Mouse (Mus musculus) Patski (cell line): ENCODE measurements around the gene Atxn1l. TPM values are rescaled to one million over a fixed set of nuclear protein-coding genes. Genes with fewer than 3 reads are reported as not detected.

ENCODE experiments used
- ATAC-seq: fragments of 100-300 bp; one replicate; pipeline ENCODE4 v1.8.0; 2021
- CTCF ChIA-PET: fragments of 350-600 bp; sonication (Branson Sonifier 250); formaldehyde crosslinking; loops from one replicate; lab custom pipeline; 2022; ENCODE audit warnings: inconsistent platforms; lab: Charles Lee
- POLR2A ChIA-PET: fragments of 350-600 bp; sonication (Branson Sonifier 250); formaldehyde crosslinking; loops from one replicate; lab custom pipeline; 2022; ENCODE audit warnings: antibody characterized with exemption, inconsistent platforms; lab: Charles Lee
- DNase-seq: peaks from one replicate; pipeline ENCODE4 v3.0.0-alpha.2; 2011; ENCODE audit warnings: low read depth, low spot score
- H3K27me3 ChIP-seq: fragments of 371-371 bp; one replicate; pipeline ENCODE4 v1.5.1; 2021
- CTCF ChIP-seq: fragments of 100-300 bp; IDR thresholded peaks from one replicate; pipeline ENCODE4 v1.5.1; 2021
- in situ Hi-C: fragments of 300-500 bp; cut with MboI; formaldehyde crosslinking; loops from 3 replicates; pipeline ENCODE4 v1.11.1; 2018; ENCODE audit warnings: low pct_unique_long_range_greater_than_20kb, mixed read lengths
- polyA plus RNA-seq: library from polyadenylated mRNA; unstranded; gene quantifications from one replicate; pipeline ENCODE4 v1.2.3, GENCODE M21; 2021

Gene Atxn1l
- polyA plus RNA-seq: 40.5 TPM

DNA sequence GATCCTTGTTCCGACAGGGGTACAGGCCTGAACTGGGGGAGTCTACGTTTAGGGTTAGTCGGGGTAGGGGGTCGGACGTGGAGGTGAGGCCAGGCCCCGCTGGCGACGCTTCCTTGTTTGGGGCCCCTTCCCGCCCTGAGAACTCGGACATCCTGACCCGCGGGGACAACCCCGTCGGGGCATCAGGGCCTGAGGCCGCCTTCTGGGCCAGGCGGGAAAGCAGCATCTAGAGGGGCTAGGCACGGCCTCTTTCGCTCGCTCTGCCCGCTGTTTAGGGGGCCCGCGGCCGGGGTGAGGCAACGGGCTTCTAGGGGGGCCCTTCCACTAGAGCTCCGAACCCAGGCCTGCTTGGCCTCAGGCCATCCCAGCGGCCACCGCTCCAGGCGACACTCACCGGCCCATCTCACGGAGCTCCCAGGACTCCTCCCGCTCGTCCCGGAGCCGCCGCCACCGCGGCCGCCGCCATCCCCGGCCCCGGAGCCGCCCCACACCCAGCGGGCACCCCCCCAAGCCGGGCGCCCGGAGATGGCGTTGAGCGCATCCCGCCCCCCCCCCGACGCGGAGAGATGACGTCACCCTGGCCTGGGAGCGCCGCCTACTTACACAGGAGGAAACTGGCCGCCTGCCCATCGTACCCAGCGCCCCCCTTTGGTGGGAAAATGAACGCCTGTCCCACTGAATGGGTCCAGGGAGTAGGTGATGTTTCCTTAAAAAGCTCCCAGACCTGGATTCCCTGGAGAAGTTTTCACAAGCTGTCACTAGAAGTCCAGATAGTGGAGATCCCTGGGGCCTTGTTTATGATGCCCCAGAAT lies at the start of gene Atxn1l:
Gene Atxn1l, minus strand, starts transcription at position 503 of the 812 bp plus-strand sequence.
- in situ Hi-C loops: no loop called here
- no peak for DNase-seq

GRCm38 (mm10) chr8:109780548-109780947 lies 43.0 kb upstream of the Atxn1l start:
- DNase-seq (no peak), ATAC-seq (no peak)
- CTCF ChIA-PET: interaction anchor here (1.3 to 2.0 kb wide), 5 partner anchors 18 to 44 kb away, joined by 3 to 5 read pairs (median 5); no protein-coding TSS in a partner anchor
- in situ Hi-C loops: no loop called here
- no peak for TF ChIP-seq CTCF
- POLR2A ChIA-PET: interaction anchor here (3.1 kb wide), 1 partner anchor 19 kb away, joined by 12 read pairs; no protein-coding TSS in a partner anchor
- no peaks in the 10 kb centered on the region for H3K27me3 ChIP-seq

More for the DNA sequence above, at the start of gene Atxn1l:
- CTCF ChIA-PET: interaction anchor here (0.8 to 4.9 kb wide), 7 partner anchors 9 to 70 kb away, joined by 3 to 25 read pairs (median 6); no protein-coding TSS in a partner anchor
- H3K27me3 ChIP-seq: no peaks in the 10 kb centered on the region
- POLR2A ChIA-PET: interaction anchor here (0.6 to 1.3 kb wide), 7 partner anchors 9 to 73 kb away, joined by 3 to 9 read pairs (median 6); partner anchors contain the start of gene Zfp821
- ATAC-seq: peak; percentile 58
- no peak for TF ChIP-seq CTCF

DNA sequence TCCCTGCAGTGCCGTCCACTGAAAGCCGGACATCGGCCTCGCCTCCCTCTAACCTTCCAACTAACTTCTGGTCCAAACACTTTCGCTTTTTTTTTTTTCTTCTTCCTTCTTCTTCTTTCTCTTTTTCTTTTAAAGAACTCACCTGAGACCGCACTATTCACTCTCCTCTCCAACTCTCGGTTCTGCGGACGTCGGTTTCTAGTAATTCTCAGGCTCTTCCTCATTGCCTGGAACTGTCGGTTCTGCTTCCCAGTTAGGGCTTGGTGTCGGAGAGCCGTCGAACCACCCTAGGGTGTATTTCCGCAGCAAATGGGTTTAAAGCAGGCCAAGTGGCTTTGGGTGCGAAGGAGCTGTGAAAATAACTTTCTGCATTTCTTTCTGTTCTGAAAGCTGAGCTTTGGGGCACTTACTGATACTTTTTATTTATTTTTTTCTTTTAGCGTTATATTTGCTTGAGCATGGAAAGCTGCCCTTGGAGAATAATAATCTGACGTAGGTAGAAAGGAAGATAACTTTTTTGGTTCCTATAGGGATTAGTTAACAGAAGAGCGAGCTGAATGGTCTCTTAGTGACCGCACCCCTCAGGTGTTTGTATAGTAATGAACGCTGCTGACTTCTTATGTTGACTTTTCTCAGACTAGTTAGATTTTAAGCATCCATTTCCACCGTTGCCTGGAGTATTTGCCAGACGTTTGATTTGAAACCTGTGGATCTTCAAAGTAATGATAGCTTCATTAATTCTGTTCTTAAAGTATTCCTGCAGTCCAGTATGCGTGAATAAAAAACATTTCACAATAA lies 42.1 kb upstream of the Atxn1l start:
- TF ChIP-seq CTCF: no peak
- no peaks in the 10 kb centered on the region for H3K27me3 ChIP-seq
- in situ Hi-C loops: loop anchor here (5.0 kb wide), 1 partner anchor 72 kb away; the partner anchor contains the start of gene Zfp821
- DNase-seq (no peak), ATAC-seq (no peak)
- POLR2A ChIA-PET: interaction anchor here (0.6 to 3.1 kb wide), 8 partner anchors 15 to 1064 kb away, joined by 3 to 12 read pairs (median 5); no protein-coding TSS in a partner anchor
- CTCF ChIA-PET: interaction anchor here (0.8 to 1.9 kb wide), 6 partner anchors 23 to 73 kb away, joined by 3 to 6 read pairs (median 4); partner anchors contain the start of gene Zfp821

- POLR2A ChIA-PET: interaction anchor here (0.6 to 3.1 kb wide), 9 partner anchors 15 to 1063 kb away, joined by 3 to 12 read pairs (median 5); no protein-coding TSS in a partner anchor
- peak; percentile 42 for ATAC-seq
- DNase-seq: no peak
- no peak for TF ChIP-seq CTCF
- in situ Hi-C loops: loop anchor here (5.0 kb wide), 1 partner anchor 72 kb away; the partner anchor contains the start of gene Zfp821
- no peaks in the 10 kb centered on the region for H3K27me3 ChIP-seq
- CTCF ChIA-PET: interaction anchor here (1.1 to 1.6 kb wide), 4 partner anchors 27 to 73 kb away, joined by 3 to 6 read pairs (median 4); partner anchors contain the start of gene Zfp821
Measured at GRCm38 (mm10) chr8:109778993-109779421, 41.5 kb upstream of the Atxn1l start.

DNA sequence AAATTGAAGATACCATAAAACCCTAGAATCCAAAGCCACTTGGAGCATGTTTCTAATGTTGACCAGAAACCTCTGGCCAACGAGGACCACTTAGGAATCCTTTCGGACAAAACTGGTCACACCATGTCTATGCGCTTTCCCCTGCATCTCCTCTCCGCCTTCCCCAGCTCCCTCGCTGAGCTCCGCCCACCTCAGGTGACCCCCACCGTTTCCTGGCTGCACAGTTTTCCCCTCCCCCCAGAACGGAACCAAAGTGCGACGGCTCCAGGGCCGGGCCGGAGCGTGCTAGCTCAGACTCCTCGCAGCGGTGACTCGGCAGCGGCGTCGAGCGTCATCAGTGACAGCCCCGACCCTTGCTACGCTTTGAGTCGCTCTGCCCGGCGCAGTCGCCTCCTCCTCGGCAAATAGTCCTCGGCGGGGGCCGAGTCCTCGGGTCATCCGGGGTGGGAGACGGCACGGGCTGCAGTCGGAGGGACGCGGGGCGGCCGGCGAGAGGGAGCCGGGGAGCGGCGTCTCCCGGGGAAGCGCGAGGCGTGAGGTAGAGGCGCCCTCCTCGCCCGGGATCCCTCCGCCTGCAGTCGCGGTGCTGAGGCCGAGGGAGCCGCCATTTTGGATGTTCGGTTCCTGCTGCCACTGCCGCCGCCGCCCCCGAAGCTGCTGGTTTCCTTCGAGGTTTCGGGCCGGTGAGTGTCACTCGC lies 40.9 kb upstream of the Atxn1l start, which contains the start of gene Ap1g1:
Gene Ap1g1, plus strand, starts transcription at position 275 of the 698 bp plus-strand sequence.
- DNase-seq: peak; percentile 82
- ChIA-PET POLR2A (interaction anchor here (0.6 to 3.1 kb wide), 13 partner anchors 14 to 112 kb away, joined by 3 to 12 read pairs (median 5); no protein-coding TSS in a partner anchor), CTCF (interaction anchor here (1.1 to 1.4 kb wide), 2 partner anchors 42 to 58 kb away, joined by 3 read pairs; no protein-coding TSS in a partner anchor)
- no peaks in the 10 kb centered on the region for H3K27me3 ChIP-seq
- in situ Hi-C loops: loop anchor here (5.0 kb wide), 1 partner anchor 71 kb away; the partner anchor contains the start of gene Zfp821
- ATAC-seq: peak; percentile 94
- no peak for TF ChIP-seq CTCF

GRCm38 (mm10) chr8:109777851-109778250 lies 40.3 kb upstream of the Atxn1l start:
- H3K27me3 ChIP-seq: no peaks in the 10 kb centered on the region
- DNase-seq (no peak), ATAC-seq (no peak)
- CTCF ChIA-PET: interaction anchor here (1.1 to 1.4 kb wide), 2 partner anchors 42 to 59 kb away, joined by 3 read pairs; no protein-coding TSS in a partner anchor
- in situ Hi-C loops: loop anchor here (5.0 kb wide), 1 partner anchor 71 kb away; the partner anchor contains the start of gene Zfp821
- no peak for TF ChIP-seq CTCF
- POLR2A ChIA-PET: interaction anchor here (0.6 to 1.2 kb wide), 8 partner anchors 9 to 112 kb away, joined by 3 to 9 read pairs (median 4); no protein-coding TSS in a partner anchor

- POLR2A ChIA-PET: no interaction called here
- DNase-seq: no peak
- no peaks in the 10 kb centered on the region for H3K27me3 ChIP-seq
- no peak for TF ChIP-seq CTCF
- no peak for ATAC-seq
- in situ Hi-C loops: no loop called here
- CTCF ChIA-PET: interaction anchor here (1.4 kb wide), 1 partner anchor 13 kb away, joined by 3 read pairs; no protein-coding TSS in a partner anchor
Measured at GRCm38 (mm10) chr8:109773154-109773553, 35.6 kb upstream of the Atxn1l start.

DNA sequence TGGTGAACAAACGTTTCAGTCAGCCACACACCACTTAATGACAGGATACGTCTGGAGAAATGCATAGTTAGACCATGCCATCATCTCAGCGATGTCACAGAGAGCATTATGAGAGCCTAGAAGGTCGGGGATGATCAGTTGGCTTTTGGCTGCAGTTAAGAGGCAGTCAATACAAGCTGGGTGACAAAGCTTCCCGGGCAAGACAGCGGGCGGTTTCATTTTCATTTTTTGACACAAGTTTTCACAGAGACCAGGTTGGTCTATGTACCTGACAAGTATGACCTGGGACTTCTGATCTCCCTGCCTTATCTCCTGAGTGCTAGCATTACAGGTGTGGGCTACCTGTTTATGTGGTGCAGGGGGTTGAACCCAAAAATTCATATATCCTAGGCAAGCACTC lies 28.5 kb upstream of the Atxn1l start:
- ATAC-seq (peak; percentile 9), DNase-seq (no peak)
- POLR2A ChIA-PET: no interaction called here
- CTCF ChIA-PET: interaction anchor here (1.0 to 2.6 kb wide), 3 partner anchors 10 to 78 kb away, joined by 3 to 14 read pairs (median 3); no protein-coding TSS in a partner anchor
- H3K27me3 ChIP-seq: no peaks in the 10 kb centered on the region
- no peak for TF ChIP-seq CTCF
- in situ Hi-C loops: no loop called here
